Mouse (Mus musculus) myocyte (in vitro differentiated cells): Measurements from ENCODE around the gene Fam57a.
A peak's percentile ranks its signal among the peaks of the same experiment; 100 is the strongest.

Experiments used
- CEBPB ChIP-seq: IDR thresholded peaks from 2 replicates; pipeline ENCODE4 v1.6.1; 2011; ENCODE audit warnings: mild to moderate bottlenecking, moderate library complexity; ENCODE audit not compliant: poor library complexity, insufficient read depth, severe bottlenecking
- MAX ChIP-seq: IDR thresholded peaks from one replicate; pipeline ENCODE4 v1.6.1; 2011; ENCODE audit warnings: low read depth, mild to moderate bottlenecking, control low read depth
- MYOG ChIP-seq, 3 experiments: IDR thresholded peaks; one replicate each; pipeline ENCODE4 v1.6.1; 2011; ENCODE audit warnings: control low read depth in 2 of 3, low read depth in 2 of 3, mild to moderate bottlenecking in 2 of 3; ENCODE audit not compliant: insufficient read length in 2 of 3, control insufficient read depth in 1 of 3, insufficient read depth in 1 of 3
- POLR2A ChIP-seq: IDR thresholded peaks from one replicate; pipeline ENCODE4 v1.6.1; 2011; ENCODE audit warnings: low read depth, mild to moderate bottlenecking, control low read depth, moderate library complexity; ENCODE audit not compliant: insufficient read length
- POLR2AphosphoS2 ChIP-seq: IDR thresholded peaks from one replicate; pipeline ENCODE4 v1.6.1; 2011; ENCODE audit warnings: low read depth, control low read depth; ENCODE audit not compliant: insufficient read length
- SRF ChIP-seq: IDR thresholded peaks from one replicate; pipeline ENCODE4 v1.6.1; 2011; ENCODE audit warnings: low read depth; ENCODE audit not compliant: control insufficient read depth, insufficient read length
- TCF12 ChIP-seq: IDR thresholded peaks from one replicate; pipeline ENCODE4 v1.6.1; 2011; ENCODE audit warnings: mild to moderate bottlenecking, control low read depth; ENCODE audit not compliant: poor library complexity, insufficient read depth, severe bottlenecking

- no peak for TF ChIP-seq POLR2A
- TF ChIP-seq MAX = no peak
- TF ChIP-seq POLR2AphosphoS2 = no peak
- no peak for TF ChIP-seq SRF
- peak; percentile 55 to 79 (median 71) for TF ChIP-seq MYOG (IDR thresholded peaks at IDR 0.05; ENCODE audit: control insufficient read depth in 1 of 3, insufficient read depth in 1 of 3, insufficient read length in 2 of 3, low read depth in 2 of 3)
- TF ChIP-seq TCF12 = peak; percentile 4
- no peak for TF ChIP-seq CEBPB
Measured at GRCm38 (mm10) chr11:76257386-76257785, 77.9 kb downstream of the Fam57a start.
